Comparison of ENCODE assay signal across 8 mouse cellular contexts in the genomic region with DNA sequence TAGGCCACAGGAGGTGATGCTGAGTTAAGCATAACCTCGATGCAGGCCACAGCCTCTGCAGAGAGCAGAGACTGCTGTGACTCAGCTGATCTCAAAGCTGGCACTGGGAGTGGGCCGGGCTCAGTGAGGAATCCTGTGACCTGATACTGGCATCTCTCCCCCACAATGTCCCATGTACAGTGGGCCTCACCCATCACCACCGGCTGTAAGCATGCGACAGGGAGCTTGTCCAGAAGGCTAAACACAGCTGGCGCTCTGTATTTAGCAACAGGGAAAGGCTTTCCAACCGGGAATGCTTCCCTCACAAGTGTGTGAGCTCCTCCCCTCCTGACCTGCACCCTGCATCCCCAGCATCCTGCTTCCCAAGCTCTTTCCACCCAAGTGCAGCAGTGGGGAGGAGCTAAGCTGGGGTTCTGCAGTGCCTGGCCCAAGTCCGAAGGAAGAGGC. TPM values are rescaled to one million over a fixed set of nuclear protein-coding genes. Genes with fewer than 3 reads are reported as not detected.
DNase-seq lines count a peak whose midpoint lies in the region; ATAC-seq and TF ChIP-seq lines count a peak whose summit lies in the region.

No protein-coding gene starts in this region.

- H3K27ac ChIP-seq in forebrain, postnatal 0 days (ENCODE audit: low read depth, low read length): no peak overlapping the region
- no peak overlapping the region for H3K27ac ChIP-seq in forebrain, embryonic 16.5 days (ENCODE audit: low read length)
- H3K27ac ChIP-seq in kidney, postnatal 0 days: peak overlapping the region; percentile 28; the same call in 1 of the 2 replicates
- peak overlapping the region; percentile 96 for H3K27ac ChIP-seq in macrophage

- no peak for DNase-seq in forebrain, postnatal 0 days
- peak; percentile 18 for DNase-seq in MN1 (ENCODE audit: low spot score)
- DNase-seq in gastrocnemius, adult 8-10 months (ENCODE audit: low spot score in 2 of 2): peak; percentile 32 to 65
- peak; percentile 75 for DNase-seq in kidney, postnatal 0 days (ENCODE audit: low spot score)
- DNase-seq in testis, postnatal 14 days (ENCODE audit: low spot score): no peak
- DNase-seq in urinary bladder, postnatal 10 days (ENCODE audit: low spot score): no peak

- no peak for TF ChIP-seq CTCF in forebrain, postnatal 0 days (IDR thresholded peaks at IDR 0.05; ENCODE audit: low read depth)
- no peak for TF ChIP-seq CTCF in kidney, postnatal 0 days (IDR thresholded peaks at IDR 0.05; ENCODE audit: low read depth)

- H3K4me3 ChIP-seq in forebrain, postnatal 0 days (ENCODE audit: low read depth, low read length): no peak overlapping the region
- no peak overlapping the region for H3K4me3 ChIP-seq in forebrain, embryonic 16.5 days (replicated peaks; ENCODE audit: low read length)
- no peak overlapping the region for H3K4me3 ChIP-seq in kidney, postnatal 0 days (replicated peaks; ENCODE audit: low read depth, low read length)
- no peak overlapping the region for H3K4me3 ChIP-seq in macrophage (ENCODE audit: inconsistent target)

- no peaks in the 10 kb centered on the region for H3K27me3 ChIP-seq in forebrain, postnatal 0 days (ENCODE audit: insufficient read depth, low read length)
- H3K27me3 ChIP-seq in forebrain, embryonic 16.5 days (replicated peaks; ENCODE audit: control insufficient read depth, insufficient read depth, low read length): no peaks in the 10 kb centered on the region
- H3K27me3 ChIP-seq in kidney, postnatal 0 days (ENCODE audit: insufficient read depth, low read length): no peaks in the 10 kb centered on the region

- H3K36me3 ChIP-seq in forebrain, postnatal 0 days (ENCODE audit: insufficient read depth): 0 out of 2 replicates have a peak, but pooled peaks cover 3% of the 10 kb centered on the region
- H3K36me3 ChIP-seq in forebrain, embryonic 16.5 days (ENCODE audit: control insufficient read depth, insufficient read depth): no peaks in the 10 kb centered on the region
- no peaks in the 10 kb centered on the region for H3K36me3 ChIP-seq in kidney, postnatal 0 days (ENCODE audit: insufficient read depth, low read length)
- peaks cover 75% of the 10 kb centered on the region for H3K36me3 ChIP-seq in macrophage (ENCODE audit: inconsistent target)

- H3K9ac ChIP-seq in forebrain, postnatal 0 days: no peak overlapping the region
- no peak overlapping the region for H3K9ac ChIP-seq in forebrain, embryonic 16.5 days (replicated peaks; ENCODE audit: low read depth, low read length)
- H3K9ac ChIP-seq in kidney, postnatal 0 days (ENCODE audit: low read depth, low read length): no peak overlapping the region

- WGBS in forebrain, postnatal 0 days: 40% methylated on average over 7 of the region's 7 CpGs
- 46% methylated on average over 7 of the region's 7 CpGs for WGBS in forebrain, embryonic 16.5 days
- WGBS in kidney, postnatal 0 days: 22% methylated on average over 7 of the region's 7 CpGs
- 72% methylated on average over 7 of the region's 7 CpGs for WGBS in macrophage (ENCODE audit: missing documents)

- H3K4me2 ChIP-seq in forebrain, postnatal 0 days (ENCODE audit: low read depth): no peak overlapping the region
- H3K4me2 ChIP-seq in forebrain, embryonic 16.5 days (ENCODE audit: low read length): no peak overlapping the region
- no peak overlapping the region for H3K4me2 ChIP-seq in kidney, postnatal 0 days (ENCODE audit: low read length)

- peak; percentile 35 for ATAC-seq in forebrain, postnatal 0 days
- no peak for ATAC-seq in forebrain, embryonic 16.5 days
- peak; percentile 55 for ATAC-seq in kidney, postnatal 0 days (replicated peaks; ENCODE audit: low FRiP score, low read depth)

- H3K9me3 ChIP-seq in forebrain, postnatal 0 days (ENCODE audit: low read length): no peaks in the 10 kb centered on the region
- H3K9me3 ChIP-seq in forebrain, embryonic 16.5 days (ENCODE audit: control insufficient read depth, low read length): no peaks in the 10 kb centered on the region
- H3K9me3 ChIP-seq in kidney, postnatal 0 days (replicated peaks; ENCODE audit: low read length): no peaks in the 10 kb centered on the region

- H3K79me2 ChIP-seq in macrophage (ENCODE audit: inconsistent target): peaks cover 89% of the 10 kb centered on the region

- no peaks in the 10 kb centered on the region for H3K4me1 ChIP-seq in forebrain, postnatal 0 days (ENCODE audit: insufficient read depth)
- peaks cover 3% of the 10 kb centered on the region; the same call in 1 of the 2 replicates for H3K4me1 ChIP-seq in forebrain, embryonic 16.5 days (replicated peaks; ENCODE audit: control insufficient read depth, insufficient read depth, low read length)
- H3K4me1 ChIP-seq in kidney, postnatal 0 days (replicated peaks; ENCODE audit: insufficient read depth, low read length): no peaks in the 10 kb centered on the region

RNA-seq across cellular contexts. Expression of gene Lgmn, which starts 23.2 kb away (rescaled TPM):
- total RNA-seq in forebrain, postnatal 0 days (2014; rRNA removed): 79.6 and 88.1 TPM in 2 replicates
- 121 and 139 TPM in 2 replicates for polyA plus RNA-seq in forebrain, postnatal 0 days (2015; fragmentation: Nextera tagmentation; extraction: Ambion mirVana)
- 70.3 and 78.8 TPM in 2 replicates for polyA plus RNA-seq in forebrain, embryonic 16.5 days (2015; fragmentation: Nextera tagmentation; extraction: Ambion mirVana)
- 10 to 100 TPM; 17.5 to 24.8 (median 18.9) TPM for total RNA-seq in gastrocnemius, adult 8-10 months (2022)
- 286 and 302 TPM in 2 replicates for polyA plus RNA-seq in kidney, postnatal 0 days (2015; fragmentation: Nextera tagmentation; extraction: Ambion mirVana)
- total RNA-seq in macrophage (2018; cell fraction: chromatin; rRNA removed): 100 to 1,000 TPM in 25 of 26 experiments, 10 to 100 TPM in 1; 88.6 to 854 (median 496) TPM
- total RNA-seq in macrophage (2018; cell fraction: cytosol; rRNA removed): 1,000 to 10,000 TPM; 1,640 to 2,709 (median 2,101) TPM
- 1,000 to 10,000 TPM in 25 of 26 experiments, 100 to 1,000 TPM in 1; 456 to 3,671 (median 2,465) TPM for total RNA-seq in macrophage (2018; cell fraction: nucleus; rRNA removed)
- 1,992 to 3,134 TPM (median 2,166 TPM) in 3 replicates for polyA plus RNA-seq in macrophage (2018)

RNA-seq across cellular contexts. Expression of gene Golga5, which starts 52.5 kb away (rescaled TPM):
- total RNA-seq in forebrain, postnatal 0 days (2014; rRNA removed): 28.9 and 34.9 TPM in 2 replicates
- 24.4 and 25.6 TPM in 2 replicates for polyA plus RNA-seq in forebrain, postnatal 0 days (2015; fragmentation: Nextera tagmentation; extraction: Ambion mirVana)
- polyA plus RNA-seq in forebrain, embryonic 16.5 days (2015; fragmentation: Nextera tagmentation; extraction: Ambion mirVana): 33.2 and 35.5 TPM in 2 replicates
- total RNA-seq in gastrocnemius, adult 8-10 months (2022): 10 to 100 TPM; 28.2 to 35.0 (median 31.0) TPM
- polyA plus RNA-seq in kidney, postnatal 0 days (2015; fragmentation: Nextera tagmentation; extraction: Ambion mirVana): 36.4 and 38.7 TPM in 2 replicates
- 10 to 100 TPM; 22.0 to 67.7 (median 45.9) TPM for total RNA-seq in macrophage (2018; cell fraction: chromatin; rRNA removed)
- total RNA-seq in macrophage (2018; cell fraction: cytosol; rRNA removed): 10 to 100 TPM; 16.6 to 31.3 (median 26.2) TPM
- total RNA-seq in macrophage (2018; cell fraction: nucleus; rRNA removed): 10 to 100 TPM; 19.4 to 41.1 (median 29.3) TPM
- 27.9 to 40.8 TPM (median 29.5 TPM) in 3 replicates for polyA plus RNA-seq in macrophage (2018)

Comparison
In these comparisons a context has a peak if more than half of its experiments do, and no peak if none do; other contexts are left out.
1. DNase-seq: peak in MN1 (single experiment), gastrocnemius, adult 8-10 months (2 of 2) and kidney, postnatal 0 days (single experiment); none in forebrain, postnatal 0 days (single experiment), testis, postnatal 14 days (single experiment) and urinary bladder, postnatal 10 days (single experiment).
2. H3K27ac ChIP-seq: peak in kidney, postnatal 0 days (single experiment) and macrophage (single experiment); none in forebrain, postnatal 0 days (single experiment) and forebrain, embryonic 16.5 days (single experiment).